Mouse (Mus musculus) ES-Bruce4 (cell line): ENCODE measurements at regions not wholly inside any gene's neighbourhood (a gene's known extent, or its start where the extent isn't known, plus 50 kb on each side); places are given as distances from the start of the nearest gene placed in this dataset.

Experiments used
- H3K27ac ChIP-seq: 2 replicates; pipeline ENCODE4 v1.5.1; 2012; ENCODE audit warnings: low read length, inconsistent platforms; ENCODE audit not compliant: insufficient read depth
- H3K27me3 ChIP-seq: 2 replicates; pipeline ENCODE4 v1.6.1; 2012; ENCODE audit warnings: mild to moderate bottlenecking, low read length, inconsistent platforms; ENCODE audit not compliant: control insufficient read depth, poor library complexity, insufficient read depth, severe bottlenecking
- H3K36me3 ChIP-seq: 2 replicates; pipeline ENCODE4 v1.6.1; 2012; ENCODE audit warnings: inconsistent platforms, mild to moderate bottlenecking, low read length, moderate library complexity; ENCODE audit not compliant: control insufficient read depth, poor library complexity, insufficient read depth, severe bottlenecking
- H3K4me1 ChIP-seq: one replicate; pipeline ENCODE4 v1.8.1; 2011; ENCODE audit warnings: low read length; ENCODE audit not compliant: control insufficient read depth, insufficient read depth
- H3K4me3 ChIP-seq: 2 replicates; pipeline ENCODE4 v1.5.1; 2011; ENCODE audit warnings: low read depth, mild to moderate bottlenecking, low read length
- H3K9ac ChIP-seq: 2 replicates; pipeline ENCODE4 v1.6.1; 2012; ENCODE audit warnings: low read depth, mild to moderate bottlenecking, inconsistent platforms; ENCODE audit not compliant: poor library complexity, severe bottlenecking
- H3K9me3 ChIP-seq: replicated peaks from 2 replicates; pipeline ENCODE4 v1.6.1; 2012; ENCODE audit warnings: mild to moderate bottlenecking, low read length, inconsistent platforms; ENCODE audit not compliant: control insufficient read depth, poor library complexity, insufficient read depth, severe bottlenecking
- CTCF ChIP-seq: IDR thresholded peaks from one replicate; pipeline ENCODE4 v1.8.1; 2011; ENCODE audit warnings: low read depth, low read length
- EP300 ChIP-seq: IDR thresholded peaks from 2 replicates; pipeline ENCODE4 v1.6.1; 2011; ENCODE audit warnings: low read depth, low read length; ENCODE audit not compliant: insufficient read depth
- POLR2A ChIP-seq: IDR thresholded peaks from one replicate; pipeline ENCODE4 v1.8.1; 2011; ENCODE audit warnings: low read length; ENCODE audit not compliant: insufficient read depth

GRCm38 (mm10) chr5:35159854-35160253 lies 54.3 kb upstream of the Lrpap1 start:
- TF ChIP-seq POLR2A (no peak), CTCF (no peak), EP300 (no peak)
- Histone ChIP-seq H3K27ac (no peak overlapping the region), H3K4me1 (peaks cover 1% of the 10 kb centered on the region)

GRCm38 (mm10) chr5:35159178-35159661 lies 53.7 kb upstream of the Lrpap1 start:
- Histone ChIP-seq H3K9me3 (no peaks in the 10 kb centered on the region), H3K9ac (no peak overlapping the region), H3K4me1 (peaks cover 1% of the 10 kb centered on the region), H3K4me3 (no peak overlapping the region), H3K36me3 (no peaks in the 10 kb centered on the region), H3K27ac (no peak overlapping the region), H3K27me3 (no peaks in the 10 kb centered on the region)
- TF ChIP-seq CTCF = no peak
- no peak for TF ChIP-seq POLR2A
- TF ChIP-seq EP300 = no peak

More at GRCm38 (mm10) chr5:35159854-35160253, 54.3 kb upstream of the Lrpap1 start:
- Histone ChIP-seq H3K36me3 (no peaks in the 10 kb centered on the region), H3K4me3 (no peak overlapping the region), H3K9ac (no peak overlapping the region), H3K27me3 (no peaks in the 10 kb centered on the region), H3K9me3 (no peaks in the 10 kb centered on the region)

GRCm38 (mm10) chr5:35158346-35159047 lies 52.9 kb upstream of the Lrpap1 start:
- Histone ChIP-seq H3K9me3 (no peaks in the 10 kb centered on the region), H3K27ac (no peak overlapping the region), H3K4me3 (no peak overlapping the region), H3K27me3 (no peaks in the 10 kb centered on the region), H3K4me1 (peaks cover 1% of the 10 kb centered on the region), H3K9ac (no peak overlapping the region), H3K36me3 (no peaks in the 10 kb centered on the region)
- no peak for TF ChIP-seq CTCF
- no peak for TF ChIP-seq EP300
- no peak for TF ChIP-seq POLR2A

- H3K27ac ChIP-seq = no peak overlapping the region
- no peak overlapping the region for H3K9ac ChIP-seq
- H3K4me1 ChIP-seq = peaks cover 1% of the 10 kb centered on the region
- TF ChIP-seq EP300 (no peak), POLR2A (no peak), CTCF (no peak)
- no peaks in the 10 kb centered on the region for H3K27me3 ChIP-seq
- no peaks in the 10 kb centered on the region for H3K9me3 ChIP-seq
- H3K4me3 ChIP-seq = no peak overlapping the region
- H3K36me3 ChIP-seq = no peaks in the 10 kb centered on the region
Observed at GRCm38 (mm10) chr5:35156371-35156770, 50.8 kb upstream of the Lrpap1 start.

GRCm38 (mm10) chr5:35155717-35156116 lies 50.2 kb upstream of the Lrpap1 start:
- no peak overlapping the region for H3K27ac ChIP-seq
- H3K4me1 ChIP-seq = peaks cover 1% of the 10 kb centered on the region
- no peak for TF ChIP-seq CTCF
- TF ChIP-seq EP300 = no peak
- no peak for TF ChIP-seq POLR2A

More at GRCm38 (mm10) chr5:35155717-35156116, 50.2 kb upstream of the Lrpap1 start:
- no peak overlapping the region for H3K4me3 ChIP-seq
- H3K9ac ChIP-seq = no peak overlapping the region
- H3K9me3 ChIP-seq = no peaks in the 10 kb centered on the region
- no peaks in the 10 kb centered on the region for H3K36me3 ChIP-seq
- H3K27me3 ChIP-seq = no peaks in the 10 kb centered on the region
